Mouse (Mus musculus) E14TG2a.4 (cell line): ENCODE results near the gene Pigx.

Experiments
- H3K27me3 ChIP-seq: 2 replicates; pipeline ENCODE4 v1.6.1; 2014; ENCODE audit warnings: low read length, control low read depth; ENCODE audit not compliant: insufficient read depth
- H3K36me3 ChIP-seq: 2 replicates; pipeline ENCODE4 v1.6.1; 2014; ENCODE audit warnings: low read length, control low read depth; ENCODE audit not compliant: insufficient read depth
- H3K4me1 ChIP-seq: replicated peaks from 2 replicates; pipeline ENCODE4 v1.6.1; 2014; ENCODE audit warnings: low read depth, low read length, control low read depth
- H3K4me3 ChIP-seq: replicated peaks from 2 replicates; pipeline ENCODE4 v1.5.1; 2014; ENCODE audit warnings: mild to moderate bottlenecking, low read length
- H3K9me3 ChIP-seq: 2 replicates; pipeline ENCODE4 v1.6.1; 2014; ENCODE audit warnings: low read length, control low read depth
- CTCF ChIP-seq: conservative IDR thresholded peaks from 2 replicates; pipeline ENCODE4 v1.5.1; 2014; ENCODE audit warnings: low read length
- NANOG ChIP-seq: IDR thresholded peaks from 2 replicates; pipeline ENCODE4 v1.6.1; 2014; ENCODE audit warnings: borderline replicate concordance, low read length, mixed read lengths
- POU5F1 ChIP-seq: IDR thresholded peaks from 2 replicates; pipeline ENCODE4 v1.6.1; 2014; ENCODE audit warnings: low read length, borderline replicate concordance

Pigx gene

GRCm38 (mm10) chr16:32099638-32100150, at the start of gene Pigx, which contains the start of gene Cep19:
Pigx (minus strand) TSS chr16:32099740.
Cep19 (plus strand) TSS chr16:32099800.
- TF ChIP-seq POU5F1 (no peak), NANOG (no peak), CTCF (no peak)
- H3K36me3 ChIP-seq, result peaks cover 12% of the 10 kb centered on the region
- H3K9me3 ChIP-seq, result no peaks in the 10 kb centered on the region
- H3K4me1 ChIP-seq, result peaks cover 28% of the 10 kb centered on the region
- no peaks in the 10 kb centered on the region for H3K27me3 ChIP-seq
- H3K4me3 ChIP-seq, result peak within 1 kb of the TSS; percentile 97

GRCm38 (mm10) chr16:32147589-32148207, 48.2 kb upstream of the Pigx start:
- Histone ChIP-seq H3K27me3 (no peaks in the 10 kb centered on the region), H3K9me3 (peaks cover 45% of the 10 kb centered on the region), H3K36me3 (peaks cover 17% of the 10 kb centered on the region; the same call in 1 of the 2 replicates), H3K4me3 (peak overlapping the region; percentile 32; the same call in 1 of the 2 replicates), H3K4me1 (peaks cover 13% of the 10 kb centered on the region; the same call in 1 of the 2 replicates)
- TF ChIP-seq POU5F1, result no peak
- no peak for TF ChIP-seq NANOG
- TF ChIP-seq CTCF, result no peak

- Histone ChIP-seq H3K36me3 (peaks cover 17% of the 10 kb centered on the region; the same call in 1 of the 2 replicates), H3K4me1 (peaks cover 16% of the 10 kb centered on the region; the same call in 1 of the 2 replicates), H3K27me3 (peaks cover 6% of the 10 kb centered on the region; the same call in 1 of the 2 replicates), H3K4me3 (no peak overlapping the region), H3K9me3 (peaks cover 45% of the 10 kb centered on the region)
- TF ChIP-seq NANOG, result no peak
- no peak for TF ChIP-seq POU5F1
- TF ChIP-seq CTCF, result no peak
Measured at GRCm38 (mm10) chr16:32144592-32144991, 45.1 kb upstream of the Pigx start.

- Histone ChIP-seq H3K4me3 (0 out of 2 replicates have a peak overlapping the region, but pooled peaks have one; percentile 17), H3K4me1 (peaks cover 16% of the 10 kb centered on the region; the same call in 1 of the 2 replicates), H3K27me3 (peaks cover 7% of the 10 kb centered on the region; the same call in 1 of the 2 replicates), H3K36me3 (peaks cover 17% of the 10 kb centered on the region; the same call in 1 of the 2 replicates), H3K9me3 (peaks cover 45% of the 10 kb centered on the region)
- TF ChIP-seq CTCF, result no peak
- no peak for TF ChIP-seq POU5F1
- no peak for TF ChIP-seq NANOG
Measured at GRCm38 (mm10) chr16:32143766-32144165, 44.2 kb upstream of the Pigx start.

- no peak for TF ChIP-seq NANOG
- no peak for TF ChIP-seq CTCF
- TF ChIP-seq POU5F1, result no peak
- peaks cover 7% of the 10 kb centered on the region; the same call in 1 of the 2 replicates for H3K27me3 ChIP-seq
- peaks cover 11% of the 10 kb centered on the region; the same call in 1 of the 2 replicates for H3K36me3 ChIP-seq
- H3K9me3 ChIP-seq, result peaks cover 13% of the 10 kb centered on the region
- no peak overlapping the region for H3K4me3 ChIP-seq
- peaks cover 26% of the 10 kb centered on the region for H3K4me1 ChIP-seq
Measured at GRCm38 (mm10) chr16:32138954-32139353, 39.4 kb upstream of the Pigx start.

- H3K4me3 ChIP-seq, result peak overlapping the region; percentile 76
- peaks cover 6% of the 10 kb centered on the region; the same call in 1 of the 2 replicates for H3K27me3 ChIP-seq
- H3K9me3 ChIP-seq, result 0 out of 2 replicates have a peak, but pooled peaks cover 3% of the 10 kb centered on the region
- no peak for TF ChIP-seq CTCF
- TF ChIP-seq POU5F1, result no peak
- no peak for TF ChIP-seq NANOG
- H3K4me1 ChIP-seq, result peaks cover 34% of the 10 kb centered on the region
- H3K36me3 ChIP-seq, result peaks cover 17% of the 10 kb centered on the region
Measured at GRCm38 (mm10) chr16:32135842-32136357, 36.4 kb upstream of the Pigx start.

GRCm38 (mm10) chr16:32133148-32133547, 33.6 kb upstream of the Pigx start:
- no peaks in the 10 kb centered on the region for H3K27me3 ChIP-seq

GRCm38 (mm10) chr16:32130190-32130826, 30.8 kb upstream of the Pigx start:
- TF ChIP-seq NANOG (no peak), CTCF (no peak), POU5F1 (no peak)
- no peaks in the 10 kb centered on the region for H3K27me3 ChIP-seq
- H3K4me3 ChIP-seq, result peak overlapping the region; percentile 77
- H3K36me3 ChIP-seq, result peaks cover 21% of the 10 kb centered on the region
- 0 out of 2 replicates have a peak, but pooled peaks cover 3% of the 10 kb centered on the region for H3K9me3 ChIP-seq
- H3K4me1 ChIP-seq, result peaks cover 77% of the 10 kb centered on the region

More at GRCm38 (mm10) chr16:32133148-32133547, 33.6 kb upstream of the Pigx start:
- H3K9me3 ChIP-seq, result 0 out of 2 replicates have a peak, but pooled peaks cover 3% of the 10 kb centered on the region
- H3K36me3 ChIP-seq, result peaks cover 21% of the 10 kb centered on the region
- peaks cover 58% of the 10 kb centered on the region for H3K4me1 ChIP-seq
- TF ChIP-seq POU5F1, result no peak
- TF ChIP-seq CTCF, result no peak
- TF ChIP-seq NANOG, result no peak
- H3K4me3 ChIP-seq, result no peak overlapping the region
